Mouse (Mus musculus) liver, embryonic 16.5 days (tissue): ENCODE data around the gene Timm8a1. TPM values are rescaled to one million over a fixed set of nuclear protein-coding genes. Genes with fewer than 3 reads are reported as not detected.
A peak's percentile ranks its signal among the peaks of the same experiment; 100 is the strongest.

Source experiments
- ATAC-seq: fragments of 200-750 bp; cut with Nextera tagmentation; 2 replicates; pipeline ENCODE4 v1.8.0; 2017; ENCODE audit warnings: low read depth, mild to moderate bottlenecking, moderate number of reproducible peaks, moderate library complexity
- H3K27ac ChIP-seq: fragments of 300-500 bp; sonication (generic); 2 replicates; pipeline ENCODE4 v1.5.1; 2014; ENCODE audit warnings: mild to moderate bottlenecking, low read length
- H3K27me3 ChIP-seq: fragments of 300-500 bp; sonication (generic); 2 replicates; pipeline ENCODE4 v1.6.1; 2014; ENCODE audit warnings: low read depth, low read length, mixed read lengths; ENCODE audit not compliant: control insufficient read depth, insufficient read depth
- H3K36me3 ChIP-seq: fragments of 300-500 bp; sonication (generic); 2 replicates; pipeline ENCODE4 v1.6.1; 2014; ENCODE audit warnings: mild to moderate bottlenecking; ENCODE audit not compliant: control insufficient read depth, insufficient read depth
- H3K4me1 ChIP-seq: fragments of 300-500 bp; sonication (generic); 2 replicates; pipeline ENCODE4 v1.6.1; 2014; ENCODE audit warnings: low read depth, low read length, mixed read lengths; ENCODE audit not compliant: control insufficient read depth
- H3K4me2 ChIP-seq: fragments of 300-500 bp; sonication (generic); 2 replicates; pipeline ENCODE4 v1.6.1; 2014; ENCODE audit warnings: low read depth, low read length, mixed read lengths
- H3K4me3 ChIP-seq: fragments of 300-500 bp; sonication (generic); 2 replicates; pipeline ENCODE4 v1.5.1; 2014; ENCODE audit warnings: low read depth, mild to moderate bottlenecking, low read length
- H3K9ac ChIP-seq: fragments of 300-500 bp; sonication (generic); 2 replicates; pipeline ENCODE4 v1.6.1; 2014; ENCODE audit warnings: low read depth, low read length
- H3K9me3 ChIP-seq: fragments of 300-500 bp; sonication (generic); replicated peaks from 2 replicates; pipeline ENCODE4 v1.6.1; 2016; ENCODE audit warnings: low read length; ENCODE audit not compliant: control insufficient read depth
- WGBS: fragments of 180-500 bp; shearing (Covaris S2); extraction: QIAGEN DNeasy Blood & Tissue Kit; methylation state at CpG from one replicate; pipeline ENCODE4 v1.1.7; 2014; ENCODE audit not compliant: insufficient replicate concordance; 5-methylcytosine and 5-hydroxymethylcytosine counted together
- polyA plus RNA-seq: library from polyadenylated mRNA; unstranded; fragments of >200 nt; fragmentation: Nextera tagmentation; extraction: Ambion mirVana; gene quantifications from 2 replicates; pipeline ENCODE4 v1.2.1, GENCODE M21; 2015

Gene Timm8a1
- 62.2 and 65.2 TPM in 2 replicates for polyA plus RNA-seq

- peak; percentile 90 for ATAC-seq
- Histone ChIP-seq H3K27me3 (no peaks in the 10 kb centered on the region), H3K9ac (peak within 1 kb of the TSS; percentile 74), H3K36me3 (no peaks in the 10 kb centered on the region), H3K4me2 (peak within 1 kb of the TSS; percentile 57), H3K4me3 (peak within 1 kb of the TSS; percentile 69), H3K4me1 (no peaks in the 10 kb centered on the region; the same call in 1 of the 2 replicates), H3K9me3 (no peaks in the 10 kb centered on the region), H3K27ac (peak within 1 kb of the TSS; percentile 80)
- WGBS: 19% methylated on average over 55 of the region's 61 CpGs
Measured at GRCm38 (mm10) chrX:134541145-134541954, at the start of gene Timm8a1. Gene Timm8a1 (minus strand): TSS chrX:134541865.

DNA sequence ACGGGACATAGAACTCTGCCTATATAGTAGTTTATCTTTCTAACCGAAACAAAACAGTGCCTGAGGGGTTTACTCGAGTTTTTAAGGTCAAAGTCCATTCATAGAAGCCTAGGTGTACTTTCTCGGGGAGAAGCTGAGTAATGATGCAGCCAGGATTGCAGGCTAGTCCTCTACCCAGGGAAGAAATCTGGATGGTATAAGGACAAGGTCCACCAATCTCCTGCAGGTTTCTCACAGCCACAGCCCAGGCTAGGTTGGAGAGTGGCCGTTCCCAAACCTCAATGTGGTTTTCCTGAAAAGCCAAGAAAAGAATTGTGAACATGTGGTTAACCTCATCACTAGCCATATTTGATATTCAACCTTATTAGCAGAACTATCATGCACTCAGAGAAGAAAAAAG, 48.2 kb upstream of the Timm8a1 start:
- no peaks in the 10 kb centered on the region; the same call in 1 of the 2 replicates for H3K4me1 ChIP-seq

GRCm38 (mm10) chrX:134588997-134589396, 47.3 kb upstream of the Timm8a1 start:
- ATAC-seq: no peak
- H3K27me3 ChIP-seq: no peaks in the 10 kb centered on the region
- no peaks in the 10 kb centered on the region; the same call in 1 of the 2 replicates for H3K4me1 ChIP-seq
- no peaks in the 10 kb centered on the region for H3K9me3 ChIP-seq
- H3K4me2 ChIP-seq: no peak overlapping the region
- 75% methylated on average over 3 of the region's 3 CpGs for WGBS
- H3K9ac ChIP-seq: no peak overlapping the region
- no peak overlapping the region for H3K27ac ChIP-seq
- no peak overlapping the region for H3K4me3 ChIP-seq
- peaks cover 3% of the 10 kb centered on the region for H3K36me3 ChIP-seq

More for the DNA sequence above, 48.2 kb upstream of the Timm8a1 start:
- Histone ChIP-seq H3K9ac (no peak overlapping the region), H3K27ac (no peak overlapping the region), H3K4me3 (no peak overlapping the region), H3K36me3 (peaks cover 3% of the 10 kb centered on the region), H3K4me2 (no peak overlapping the region), H3K9me3 (no peaks in the 10 kb centered on the region), H3K27me3 (no peaks in the 10 kb centered on the region)
- WGBS: 23% methylated on average over 5 of the region's 5 CpGs
- ATAC-seq: no peak

- Histone ChIP-seq H3K4me3 (no peak overlapping the region), H3K27ac (no peak overlapping the region), H3K4me1 (peaks cover 6% of the 10 kb centered on the region), H3K9ac (no peak overlapping the region), H3K36me3 (peaks cover 3% of the 10 kb centered on the region), H3K9me3 (no peaks in the 10 kb centered on the region), H3K27me3 (no peaks in the 10 kb centered on the region), H3K4me2 (no peak overlapping the region)
- no peak for ATAC-seq
- WGBS: 63% methylated on average over 4 of the region's 4 CpGs
Measured at GRCm38 (mm10) chrX:134588261-134588660, 46.6 kb upstream of the Timm8a1 start.

DNA sequence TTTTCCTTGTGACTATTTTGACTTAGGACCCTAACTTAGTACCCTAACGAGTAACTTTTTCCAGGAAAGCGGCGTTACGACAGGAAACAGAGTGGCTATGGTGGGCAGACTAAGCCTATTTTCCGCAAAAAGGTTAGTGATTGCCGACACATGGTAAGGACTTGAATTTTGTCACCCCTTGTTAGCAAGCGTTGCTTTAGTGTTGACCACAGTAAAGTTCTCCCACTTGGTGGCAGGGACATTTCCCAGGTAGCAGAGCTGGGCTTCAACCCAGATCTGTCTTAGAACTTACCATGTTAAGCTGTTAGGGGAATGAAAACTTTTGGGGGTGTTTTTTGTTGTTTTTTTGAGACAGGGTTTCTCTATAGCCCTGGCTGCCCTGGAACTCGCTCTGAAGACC, 44.8 kb upstream of the Timm8a1 start:
- Histone ChIP-seq H3K27ac (peak overlapping the region; percentile 74), H3K4me1 (peaks cover 9% of the 10 kb centered on the region), H3K4me3 (peak overlapping the region; percentile 67), H3K36me3 (peaks cover 3% of the 10 kb centered on the region), H3K27me3 (no peaks in the 10 kb centered on the region), H3K9me3 (no peaks in the 10 kb centered on the region), H3K4me2 (peak overlapping the region; percentile 72), H3K9ac (peak overlapping the region; percentile 61)
- no peak for ATAC-seq
- WGBS: 24% methylated on average over 8 of the region's 8 CpGs

- no peaks in the 10 kb centered on the region for H3K27me3 ChIP-seq
- ATAC-seq: peak; percentile 92
- peak within 1 kb of the TSS; percentile 74 for H3K27ac ChIP-seq
- H3K4me2 ChIP-seq: peak within 1 kb of the TSS; percentile 72
- peak within 1 kb of the TSS; percentile 61 for H3K9ac ChIP-seq
- WGBS: 20% methylated on average over 45 of the region's 45 CpGs
- H3K4me3 ChIP-seq: peak within 1 kb of the TSS; percentile 67
- no peaks in the 10 kb centered on the region for H3K9me3 ChIP-seq
- peaks cover 3% of the 10 kb centered on the region for H3K36me3 ChIP-seq
- peaks cover 9% of the 10 kb centered on the region for H3K4me1 ChIP-seq
Measured at GRCm38 (mm10) chrX:134585103-134586002, 43.7 kb upstream of the Timm8a1 start, which contains the start of gene Rpl36a. Gene Rpl36a (plus strand): TSS chrX:134585654.

DNA sequence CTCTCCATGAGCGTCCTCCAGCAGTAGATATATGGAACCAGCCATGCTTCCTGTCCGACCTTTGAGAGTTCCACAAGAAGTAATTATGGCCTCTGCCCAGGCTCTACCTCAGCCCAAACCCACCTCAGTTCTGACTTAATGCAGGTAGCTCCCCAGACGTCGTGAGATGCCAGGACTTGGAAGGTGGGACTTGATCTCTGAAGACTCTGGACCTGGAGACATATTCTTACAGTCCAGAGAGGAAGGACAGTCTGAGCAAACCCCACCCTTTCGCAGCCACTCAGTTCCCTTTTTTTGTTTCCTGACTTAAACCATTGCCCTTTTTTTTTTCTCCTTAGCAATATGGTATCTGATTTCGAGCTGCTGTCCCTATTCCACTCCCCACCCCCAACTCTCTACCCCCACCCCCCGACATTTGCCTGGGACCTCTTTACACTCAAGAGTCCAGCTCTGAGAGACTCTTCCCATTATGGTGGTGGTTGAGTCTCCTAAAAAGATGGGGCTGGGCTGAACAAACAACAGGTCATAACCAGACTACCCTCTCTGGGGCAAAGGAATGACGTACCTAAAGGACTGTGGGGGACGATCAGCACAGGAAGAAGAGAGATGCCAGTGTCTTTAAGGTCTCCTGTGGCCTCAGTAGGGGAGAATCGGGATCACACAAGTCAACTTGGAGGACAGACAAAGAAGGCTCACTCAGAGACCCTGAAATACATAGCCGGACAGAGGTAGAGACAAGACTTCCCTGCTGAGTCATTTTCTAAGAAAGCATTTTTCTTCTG, 41.4 kb upstream of the Timm8a1 start, which contains the start of gene Btk:
Gene Btk, minus strand, starts transcription at position 683 of the 782 bp plus-strand sequence.
- H3K27me3 ChIP-seq: no peaks in the 10 kb centered on the region
- H3K4me2 ChIP-seq: peak within 1 kb of the TSS; percentile 60
- no peaks in the 10 kb centered on the region for H3K36me3 ChIP-seq
- H3K9me3 ChIP-seq: no peaks in the 10 kb centered on the region
- ATAC-seq: no peak
- H3K4me3 ChIP-seq: peak within 1 kb of the TSS; percentile 48
- H3K4me1 ChIP-seq: peaks cover 9% of the 10 kb centered on the region
- 27% methylated on average over 11 of the region's 11 CpGs for WGBS
- peak within 1 kb of the TSS; percentile 45 for H3K9ac ChIP-seq
- H3K27ac ChIP-seq: peak within 1 kb of the TSS; percentile 53

DNA sequence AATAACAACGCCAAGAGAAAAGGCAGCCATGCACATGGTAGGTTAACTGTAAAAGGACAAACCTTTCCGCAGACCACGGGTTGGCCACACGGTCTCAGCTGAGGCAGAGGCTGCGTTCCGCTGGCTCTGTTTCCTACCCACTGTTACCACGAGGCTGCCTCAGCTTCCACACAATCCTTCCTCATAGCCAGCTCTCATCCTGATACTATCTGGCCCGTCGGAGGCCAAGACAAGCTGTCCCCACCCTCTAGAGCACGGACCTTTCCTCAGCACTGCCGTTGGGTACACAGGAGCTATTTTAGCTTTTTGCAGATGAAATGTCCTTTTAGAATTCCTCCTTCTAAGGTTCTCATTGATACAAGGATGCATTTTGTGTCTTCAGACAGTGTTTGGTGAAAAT, 40.6 kb upstream of the Timm8a1 start:
- Histone ChIP-seq H3K9me3 (no peaks in the 10 kb centered on the region), H3K27me3 (no peaks in the 10 kb centered on the region), H3K27ac (no peak overlapping the region), H3K36me3 (no peaks in the 10 kb centered on the region), H3K4me1 (peaks cover 9% of the 10 kb centered on the region), H3K4me2 (peak overlapping the region; percentile 60), H3K4me3 (peak overlapping the region; percentile 48), H3K9ac (peak overlapping the region; percentile 24; the same call in 1 of the 2 replicates)
- 41% methylated on average over 11 of the region's 11 CpGs for WGBS
- peak; percentile 40; the same call in 1 of the 2 replicates for ATAC-seq
